Mouse (Mus musculus): Measurements from ENCODE around the gene Fut4.

DNA sequence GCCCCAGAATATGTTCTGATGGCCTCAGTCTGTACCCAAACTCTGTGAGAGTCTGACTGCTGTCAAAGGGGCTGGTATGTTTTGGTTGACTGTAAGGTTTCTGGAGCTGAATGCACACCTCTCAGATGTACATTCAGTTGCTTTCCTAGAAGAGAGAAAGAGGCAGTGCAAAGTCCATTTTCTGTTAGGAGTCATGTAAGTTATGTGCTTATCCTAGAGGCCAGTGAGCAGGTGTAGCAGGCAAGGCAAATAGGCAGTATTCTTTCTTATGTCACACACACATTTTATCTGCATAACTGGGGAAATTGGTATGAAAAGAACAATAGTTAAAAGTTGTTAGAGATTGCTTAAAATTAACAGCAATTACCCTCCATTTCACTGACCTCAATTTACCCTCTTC lies 1.8 kb upstream of the Fut4 start:
- TF ChIP-seq CTCF (IDR thresholded peaks at IDR 0.05; ENCODE audit: low read depth, low read length) (no peak), GATA1 (IDR thresholded peaks at IDR 0.05; ENCODE audit: borderline replicate concordance, low read length) (no peak)
